Mouse (Mus musculus) spleen, embryonic (tissue): ENCODE results near the gene Gm21775.
"Not testable (repeated sequence)": the region's sequence is repeated elsewhere in the genome, so short reads cannot be mapped to it uniquely, and the experiment has no call there.

ENCODE experiments used
- CTCF ChIA-PET: fragments of 350-600 bp; sonication (Branson Sonifier 250); formaldehyde crosslinking; loops from one replicate; lab custom pipeline; 2022; lab: Charles Lee

Gm21775 gene

DNA sequence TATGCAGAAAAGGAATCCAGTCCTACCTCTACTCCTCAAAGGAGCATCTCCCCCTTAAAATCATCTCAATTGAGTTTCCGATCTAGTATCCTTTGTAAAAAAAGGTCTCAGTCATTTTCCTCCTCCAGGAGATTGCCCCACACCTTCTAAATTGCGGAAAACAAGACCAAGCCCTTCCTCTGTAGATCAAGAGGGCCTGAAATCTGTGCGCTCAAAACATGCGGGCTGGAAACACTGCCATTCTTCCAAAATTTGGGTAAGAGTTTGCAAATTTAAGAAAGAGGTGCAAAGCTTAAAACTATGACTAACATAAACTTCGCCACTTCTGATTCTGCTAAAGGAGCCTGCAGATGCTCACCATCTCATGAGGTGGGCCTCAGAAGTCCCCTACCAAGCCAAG, at the start of gene Gm21775:
Gene Gm21775, plus strand, starts transcription at position 301 of the 400 bp plus-strand sequence.
- CTCF ChIA-PET, result not testable (repeated sequence)

DNA sequence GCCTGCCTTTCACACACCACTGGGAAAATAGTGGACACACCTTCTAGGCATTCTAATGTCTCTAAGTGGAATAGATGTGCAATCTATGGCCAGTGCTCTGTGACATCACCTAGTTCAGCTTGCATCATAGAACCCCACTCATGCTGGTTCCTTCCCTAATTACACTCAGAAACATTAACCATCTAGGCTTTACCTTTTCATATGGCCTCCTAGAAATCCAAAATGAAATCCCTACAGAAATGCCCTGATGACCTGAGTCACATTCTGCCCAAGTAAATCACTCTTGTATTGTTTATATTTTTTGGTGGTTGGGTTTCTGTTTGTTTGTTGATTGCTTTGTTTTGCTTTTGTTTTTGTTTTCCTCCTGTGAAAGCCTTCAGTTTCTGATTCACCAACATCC, 17.3 kb upstream of the Gm21775 start, which contains the start of gene Gm20737:
Gene Gm20737, minus strand, starts transcription at position 101 of the 400 bp plus-strand sequence.
- CTCF ChIA-PET, result not testable (repeated sequence)
